Mouse (Mus musculus) gastrocnemius, postnatal 25 days (tissue): ENCODE data around the gene Prx. TPM values are rescaled to one million over a fixed set of nuclear protein-coding genes. Genes with fewer than 3 reads are reported as not detected.

Experiments
- DNase-seq: peaks from one replicate; pipeline ENCODE4 v3.0.0; 2022
- long read RNA-seq, 2 experiments: library from polyadenylated mRNA; stranded (forward); transcript quantifications; one replicate each; pipeline ENCODE4 v2.0.0; 2021
- total RNA-seq, 2 experiments: library from RNA; stranded (reverse); gene quantifications; 1 replicate in 1 of 2; 2 replicates in 1 of 2; pipeline ENCODE4 v1.2.3; 2021

Gene Prx
- 10 to 100 TPM; 11.6 to 13.0 TPM for total RNA-seq
- long read RNA-seq, experiment 1, full-length matches to known transcripts = 1 of 9 reads
- long read RNA-seq, experiment 1, partial matches to known transcripts = 1 of 9 reads
- long read RNA-seq, experiment 1, other reads (novel, unspliced or antisense) = 7 of 9 reads
- long read RNA-seq, experiment 2, full-length matches to known transcripts = 1 of 1 reads
- long read RNA-seq, experiment 2, partial matches to known transcripts = 0 of 1 reads
- long read RNA-seq, experiment 2, other reads (novel, unspliced or antisense) = 0 of 1 reads

DNA sequence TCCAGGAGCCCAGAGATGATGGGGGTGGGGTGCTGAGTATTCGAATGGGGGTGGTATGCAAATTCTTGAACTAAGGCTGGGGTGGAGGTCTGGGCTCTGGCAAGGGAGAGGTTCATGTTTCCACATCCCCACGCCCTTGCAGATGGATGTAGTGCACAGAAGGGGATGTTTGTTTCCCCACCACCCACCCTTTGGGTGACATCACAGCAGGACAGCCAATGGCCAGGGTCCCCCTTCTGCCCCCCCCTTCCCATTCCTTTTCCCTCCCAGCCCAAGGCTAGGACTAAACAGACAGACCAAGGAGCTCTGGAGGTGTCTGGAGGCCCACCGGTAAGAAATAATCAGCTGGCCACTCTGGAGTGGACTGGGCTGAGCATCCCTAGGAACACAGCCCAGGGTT is at the start of gene Prx:
Gene Prx (plus strand): TSS at position 289 of the 400 bp plus-strand sequence.
- DNase-seq = no peak

DNA sequence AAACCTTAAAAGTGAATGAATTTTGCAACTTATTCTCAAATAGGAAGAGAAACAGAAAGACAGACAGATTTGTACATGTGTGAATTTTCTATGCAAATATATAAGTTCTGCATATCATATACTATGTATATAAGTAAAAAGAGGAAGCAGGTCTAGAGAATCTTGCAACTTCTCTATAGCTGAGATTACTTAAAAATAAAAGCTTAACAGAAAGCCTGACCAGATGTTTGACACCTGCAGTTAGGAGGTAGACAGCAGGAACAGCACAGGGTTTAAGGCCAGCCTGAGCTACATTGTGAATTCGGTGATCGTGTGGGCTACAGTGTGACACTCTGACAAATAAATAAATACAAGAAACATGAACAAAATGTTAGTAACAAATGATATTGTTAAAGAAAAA is 47.8 kb upstream of the Prx start:
- no peak for DNase-seq

DNA sequence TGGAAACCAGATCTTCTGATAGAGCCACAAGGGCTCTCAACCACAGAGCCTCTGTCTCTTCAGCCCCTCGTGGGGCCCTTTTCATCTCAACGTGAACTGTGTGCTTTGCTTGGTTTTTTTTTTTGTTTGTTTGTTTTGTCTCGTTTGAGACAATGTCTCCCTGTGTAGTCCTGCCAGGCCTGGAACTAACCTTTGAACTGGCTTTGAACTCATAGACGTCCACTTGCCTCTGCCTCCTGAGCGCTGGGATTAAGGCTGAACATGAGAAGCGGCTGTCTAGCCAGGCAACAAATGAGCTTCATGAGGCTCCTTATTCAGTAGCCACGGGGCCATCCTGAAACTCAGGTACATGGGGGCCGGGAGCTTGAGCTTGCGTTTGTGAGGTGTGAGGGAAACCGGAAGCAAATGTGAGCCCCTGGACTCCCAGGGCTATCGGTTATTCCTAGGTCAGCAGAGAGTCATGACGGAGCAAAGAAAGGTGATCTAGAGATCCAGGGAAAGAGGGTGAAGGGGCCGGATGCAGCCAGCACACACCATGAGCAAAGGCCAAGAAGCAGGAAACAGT is 46.8 kb upstream of the Prx start:
- no peak for DNase-seq

DNA sequence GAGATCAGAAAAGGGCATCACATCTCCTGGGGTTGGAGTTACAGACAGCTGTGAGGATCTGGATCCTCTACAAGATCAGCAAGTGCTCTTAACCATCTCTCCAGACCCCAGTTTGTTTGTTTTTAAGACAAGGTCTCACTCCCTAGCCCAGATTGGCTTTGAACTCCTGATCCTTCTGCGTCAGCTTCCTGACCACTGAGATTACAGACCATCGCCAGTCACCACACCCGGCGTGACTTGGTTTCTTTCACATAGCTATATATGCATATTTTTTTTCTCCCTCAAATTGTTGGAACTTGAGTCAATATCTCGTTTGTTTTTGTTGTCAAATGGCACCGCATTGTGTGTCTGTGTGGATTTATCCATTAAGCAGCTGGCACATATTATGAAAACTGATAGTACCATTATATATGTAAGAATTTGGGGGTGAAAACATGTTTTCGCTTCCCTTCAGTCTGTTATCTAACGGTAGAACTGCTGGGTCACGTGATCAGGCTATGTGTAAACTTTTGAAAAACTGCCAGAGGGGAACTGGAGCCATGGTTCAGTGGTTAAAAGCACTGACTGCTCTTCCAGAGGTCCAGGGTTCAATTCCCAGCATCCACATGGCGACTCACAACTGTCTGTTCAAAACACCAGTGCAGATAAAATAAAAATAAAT is 44.5 kb upstream of the Prx start:
- DNase-seq = no peak

DNA sequence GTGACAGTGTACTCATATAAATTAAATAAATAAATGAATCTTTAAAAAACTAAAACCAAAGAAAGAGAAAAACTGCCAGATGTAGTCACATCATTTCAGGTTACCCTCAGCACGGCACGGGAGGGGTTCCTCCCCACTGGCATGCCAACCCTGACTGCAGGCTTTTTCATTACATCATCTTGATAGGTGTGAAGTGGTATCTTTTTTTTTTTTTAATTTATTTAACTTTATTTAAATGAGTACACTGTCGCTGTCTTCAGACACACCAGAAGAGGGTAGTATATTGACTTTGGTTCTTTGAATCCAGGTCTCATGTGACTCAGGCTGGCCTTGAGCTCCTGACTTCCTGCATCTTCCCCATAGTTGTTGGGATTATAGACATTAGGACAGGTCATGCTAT is 43.9 kb upstream of the Prx start:
- DNase-seq = no peak

DNA sequence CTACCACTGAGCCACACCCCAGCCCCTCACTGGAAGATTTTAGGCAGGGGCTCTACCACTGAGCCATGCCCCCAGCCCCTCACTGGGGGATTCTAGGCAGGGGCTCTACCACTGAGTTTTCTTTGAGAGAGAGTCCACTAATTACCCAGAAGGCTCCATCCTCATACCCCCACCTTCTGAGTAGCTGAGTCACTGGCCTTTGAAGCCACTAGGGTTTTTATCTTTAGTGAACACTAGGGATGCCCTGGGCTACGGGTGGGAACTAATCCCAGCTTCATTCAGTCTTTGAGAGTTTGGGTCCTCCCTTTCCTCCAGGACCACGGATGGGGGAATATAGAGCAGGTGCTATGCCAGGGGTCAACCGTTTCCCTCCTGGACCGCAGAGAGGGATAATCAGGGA is 40.5 kb upstream of the Prx start:
- no peak for DNase-seq

DNA sequence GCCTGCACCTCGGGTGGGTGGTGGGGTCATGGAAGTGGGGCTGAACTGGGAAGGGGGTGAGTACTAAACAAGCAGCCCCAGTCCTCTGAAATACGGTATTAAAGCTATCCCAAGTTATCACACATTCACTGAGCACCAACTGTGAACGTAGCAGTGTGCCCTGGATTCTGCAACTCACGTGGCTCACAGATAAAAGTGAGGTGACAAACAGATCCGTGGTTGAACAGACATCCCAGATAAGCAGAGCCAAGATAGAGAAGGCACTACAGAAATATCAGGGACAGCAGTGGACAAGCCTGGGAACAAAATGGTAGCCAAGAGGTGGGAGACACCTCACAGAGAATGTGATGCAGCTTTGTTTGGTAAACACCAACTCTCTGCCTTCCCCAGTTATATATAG is 39.5 kb upstream of the Prx start:
- no peak for DNase-seq

DNA sequence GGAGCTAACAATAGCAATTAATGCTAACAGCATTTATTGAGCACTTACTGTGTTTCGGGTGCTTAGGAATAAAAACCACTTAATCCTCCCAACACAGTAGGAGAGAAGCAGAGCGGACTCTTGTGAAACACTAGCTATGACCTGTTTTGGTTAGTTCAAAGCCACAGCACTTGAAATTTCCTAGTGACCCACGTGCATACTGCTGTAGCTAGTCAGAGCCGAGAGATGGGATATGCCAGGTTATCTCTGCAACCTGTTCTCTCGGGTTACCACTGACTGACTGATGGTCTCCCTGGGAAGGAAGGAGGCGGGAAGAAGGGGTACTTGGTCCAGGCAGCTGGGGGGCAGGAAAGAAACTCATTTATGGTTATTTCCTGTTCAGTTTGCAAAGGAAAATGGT is 38.6 kb upstream of the Prx start:
- DNase-seq = no peak

DNA sequence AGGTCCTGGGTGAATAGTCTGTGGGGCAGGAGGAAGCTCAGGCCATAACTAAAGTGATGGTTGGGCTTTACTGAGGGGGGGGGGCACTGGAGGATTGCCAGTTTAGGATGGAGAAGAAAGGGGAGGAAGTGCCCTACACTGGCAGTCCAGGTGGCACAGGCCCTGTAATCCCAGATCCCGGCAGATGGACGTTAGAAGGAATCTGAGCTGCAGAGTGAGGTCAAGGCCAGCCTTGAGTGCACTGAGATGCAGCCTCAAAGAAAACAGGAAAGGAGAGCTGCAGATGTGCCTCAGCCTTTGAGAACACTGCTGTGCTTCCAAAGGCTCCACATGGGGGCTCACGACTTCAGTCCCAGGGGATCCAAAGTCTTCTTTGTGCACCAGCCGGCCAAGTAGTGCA is 31.5 kb upstream of the Prx start:
- DNase-seq = no peak

DNA sequence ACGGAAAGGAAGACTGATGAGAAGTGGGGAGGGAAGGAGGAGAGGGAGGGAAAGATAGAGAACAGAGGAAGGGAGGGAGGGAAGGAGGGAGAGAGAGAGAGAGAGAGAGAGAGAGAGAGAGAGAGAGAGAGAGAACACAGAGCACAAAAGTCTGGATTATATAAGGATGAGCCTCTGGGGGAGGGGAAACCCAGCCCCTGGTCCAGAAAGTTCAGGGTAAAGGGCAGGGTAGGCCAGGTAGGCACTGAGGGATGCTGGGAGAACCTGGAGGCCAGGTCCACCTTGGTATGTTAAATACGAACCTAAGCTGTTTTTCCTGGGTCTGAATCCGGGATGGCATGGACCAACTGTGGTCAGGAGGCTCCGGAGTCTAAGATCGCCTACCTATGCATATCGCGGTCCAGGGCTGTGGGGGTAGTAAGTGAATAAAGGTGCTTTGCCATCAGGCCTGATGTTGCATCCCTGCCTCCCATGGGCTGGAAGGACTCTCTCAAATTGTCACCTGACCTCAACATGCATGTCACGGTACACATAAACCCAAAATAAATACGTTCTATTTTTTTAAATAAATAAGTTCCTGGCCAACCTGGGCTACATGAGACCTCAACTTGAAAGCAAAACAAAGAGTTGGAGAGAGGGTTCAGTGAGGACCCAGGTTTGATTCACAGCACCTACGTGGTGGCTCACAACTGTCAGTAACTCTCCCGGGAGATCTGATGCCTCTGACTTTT is 27.6 kb upstream of the Prx start:
- no peak for DNase-seq

DNA sequence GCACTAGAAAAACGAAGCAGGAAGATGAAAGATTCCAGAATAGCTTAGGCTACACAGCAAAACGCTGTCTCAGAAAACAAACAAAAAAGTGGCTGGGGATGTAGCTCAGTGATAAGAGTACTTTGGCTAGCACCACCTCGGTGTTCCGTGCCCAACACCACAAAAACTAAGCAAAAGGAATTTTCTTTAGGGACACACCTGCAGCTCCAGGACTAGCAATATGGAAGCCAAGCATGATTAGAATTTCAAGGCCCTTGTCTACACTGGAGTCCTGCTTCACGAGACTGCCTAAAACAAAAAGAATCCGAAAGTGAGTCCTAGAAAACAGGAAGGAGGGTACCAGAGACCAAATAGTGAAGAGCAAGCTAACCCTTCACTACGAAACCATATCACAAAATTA is 26.5 kb upstream of the Prx start:
- no peak for DNase-seq

DNA sequence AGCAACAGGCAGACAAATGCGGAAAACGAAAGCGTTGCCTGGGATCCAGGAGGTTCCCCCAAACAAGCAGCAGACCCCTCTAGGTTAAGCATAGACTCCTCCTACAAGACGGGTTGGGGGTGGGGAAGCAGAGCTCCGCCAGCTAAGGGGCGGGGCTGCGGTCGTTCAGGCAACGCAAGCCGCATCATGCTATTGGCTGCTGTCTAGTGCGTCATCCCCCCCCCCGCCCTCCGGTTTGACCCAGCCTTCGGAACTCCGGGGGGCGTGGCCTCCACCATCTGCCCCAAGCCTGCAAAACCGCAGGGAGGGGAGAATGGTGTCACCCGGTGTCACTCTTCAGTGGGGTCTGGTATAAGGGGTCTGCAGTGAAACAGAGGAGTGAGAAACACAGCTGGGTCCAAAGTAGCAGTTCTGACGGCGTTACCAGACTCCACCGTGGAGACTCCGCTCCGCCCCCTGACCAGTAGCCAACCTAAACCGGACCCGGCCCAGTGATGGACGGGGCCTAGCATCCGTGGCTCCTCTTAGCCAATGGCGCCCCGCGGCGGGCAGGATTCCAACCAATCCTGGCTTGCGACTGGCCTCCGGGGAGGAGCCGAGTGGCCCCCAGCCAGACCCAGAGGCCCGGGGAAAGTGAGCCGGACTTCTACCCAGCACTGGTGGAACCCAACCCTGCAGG is 25.8 kb upstream of the Prx start, which contains the start of gene Sertad3:
Gene Sertad3 (plus strand): TSS at position 613 of the 679 bp plus-strand sequence.
- DNase-seq = peak; percentile 99

DNA sequence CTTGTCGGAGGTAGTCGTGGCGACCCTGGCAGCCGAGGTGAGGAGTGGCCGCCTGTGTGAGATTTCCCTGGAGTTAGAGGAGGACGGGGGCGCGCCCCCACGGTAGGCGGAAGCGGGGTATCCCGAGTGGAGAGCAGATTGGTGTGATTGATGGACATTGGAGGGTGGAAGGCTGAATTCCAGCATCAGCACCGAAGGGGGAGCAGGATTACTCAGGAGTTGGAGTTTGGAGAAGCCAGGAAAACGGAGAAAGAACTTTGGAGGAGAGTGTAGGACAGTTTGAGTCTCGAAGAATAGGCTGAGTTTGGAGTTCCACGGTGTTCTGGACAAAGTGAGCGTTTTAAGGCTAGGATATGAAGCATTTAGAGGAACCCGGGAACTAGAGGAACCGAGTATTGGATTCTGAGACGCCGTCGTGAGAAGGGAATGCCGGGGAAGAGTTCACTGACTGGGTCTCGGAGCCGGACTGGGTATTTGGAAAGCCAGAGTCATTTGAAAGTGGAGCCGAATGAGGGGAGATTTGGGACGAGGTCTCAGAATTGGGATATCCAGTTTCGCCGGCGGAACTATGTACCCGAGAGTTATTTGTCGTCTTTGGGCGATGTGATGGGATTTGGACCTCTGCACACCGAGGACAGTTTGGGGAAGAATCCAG is 25.2 kb upstream of the Prx start:
- no peak for DNase-seq

DNA sequence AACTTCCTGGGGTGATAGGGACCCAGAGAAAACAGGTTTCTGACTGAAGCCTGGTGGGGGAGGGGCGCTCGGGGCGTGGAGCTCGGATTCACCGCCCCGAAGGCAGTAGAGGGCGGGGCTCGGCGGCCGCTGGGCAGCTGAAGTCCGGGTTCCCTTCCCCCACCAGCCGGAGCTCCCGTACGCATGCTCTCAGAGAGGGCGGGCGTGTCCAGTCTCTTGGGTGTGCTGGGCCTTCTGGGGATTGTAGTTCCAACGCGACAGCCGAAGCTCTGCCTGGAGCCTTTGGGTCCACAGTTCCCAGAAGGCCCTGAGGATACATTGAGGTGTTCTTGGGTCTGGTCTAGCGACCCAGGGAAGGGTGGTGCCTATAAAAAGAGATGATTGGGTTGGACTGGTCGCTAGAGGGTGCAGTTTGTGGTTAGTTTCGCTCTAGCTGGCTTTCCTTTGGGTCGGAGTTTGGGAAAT is 24.6 kb upstream of the Prx start:
- peak; percentile 98 for DNase-seq

DNA sequence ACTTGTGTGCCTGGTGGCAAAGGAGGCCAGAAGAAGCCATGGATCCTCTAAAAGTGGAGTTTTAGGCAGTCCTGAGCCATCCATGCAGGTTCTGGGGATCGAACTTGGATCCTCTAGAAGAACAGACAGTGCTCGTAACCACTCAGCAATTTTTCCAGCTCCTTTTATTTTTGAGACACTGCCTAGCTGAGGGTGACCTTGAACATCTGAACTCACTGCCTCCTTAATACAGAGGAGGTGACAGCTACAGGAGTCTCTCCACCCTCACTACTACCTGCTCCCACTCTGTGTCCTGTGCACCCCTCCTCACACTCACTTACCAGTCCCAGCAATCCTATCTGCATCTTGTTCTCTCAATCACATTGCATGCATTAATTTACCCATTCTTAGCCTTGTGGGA is 23.5 kb upstream of the Prx start:
- DNase-seq = no peak

DNA sequence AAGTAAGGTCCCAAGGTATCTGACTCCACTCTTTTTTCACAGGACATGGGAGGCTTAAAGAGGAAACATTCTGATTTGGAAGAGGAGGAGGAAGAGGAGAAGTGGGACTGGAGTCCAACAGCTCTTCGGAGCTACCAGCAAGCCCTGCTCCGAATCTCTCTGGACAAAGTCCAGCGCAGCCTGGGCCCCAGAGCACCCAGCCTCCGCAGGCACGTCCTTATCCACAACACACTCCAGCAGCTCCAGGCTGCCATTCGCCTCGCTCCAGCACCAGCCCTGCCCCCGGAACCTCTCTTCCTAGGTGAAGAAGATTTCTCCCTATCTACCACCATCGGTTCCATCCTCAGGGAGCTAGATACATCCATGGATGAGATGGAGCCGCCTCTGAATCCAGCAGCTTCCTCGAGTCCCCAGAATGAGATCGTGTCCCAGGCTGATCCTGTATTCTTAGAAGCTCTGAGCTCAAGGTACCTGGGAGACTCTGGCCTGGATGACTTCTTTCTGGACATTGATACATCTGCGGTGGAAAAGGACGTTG is 23.0 kb upstream of the Prx start:
- no peak for DNase-seq

DNA sequence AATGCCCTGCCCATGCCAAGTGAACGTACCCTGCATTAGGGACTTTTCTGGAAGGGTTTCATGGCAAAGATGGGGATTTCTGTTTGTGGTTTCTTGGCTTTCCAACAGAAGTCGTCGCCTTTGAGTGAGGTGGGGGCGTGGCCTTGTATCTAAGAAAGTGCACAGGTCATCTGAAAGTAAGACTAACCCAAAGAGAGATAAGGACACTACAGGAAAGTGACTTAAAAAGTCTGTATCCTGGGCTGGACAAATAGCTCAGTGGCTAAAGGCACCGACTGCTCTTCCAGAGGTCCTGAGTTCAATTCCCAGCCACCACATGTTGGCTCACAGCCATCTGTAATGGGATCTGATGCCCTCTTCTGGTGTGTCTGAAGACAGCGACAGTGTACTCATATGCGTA is 20.6 kb upstream of the Prx start:
- no peak for DNase-seq

DNA sequence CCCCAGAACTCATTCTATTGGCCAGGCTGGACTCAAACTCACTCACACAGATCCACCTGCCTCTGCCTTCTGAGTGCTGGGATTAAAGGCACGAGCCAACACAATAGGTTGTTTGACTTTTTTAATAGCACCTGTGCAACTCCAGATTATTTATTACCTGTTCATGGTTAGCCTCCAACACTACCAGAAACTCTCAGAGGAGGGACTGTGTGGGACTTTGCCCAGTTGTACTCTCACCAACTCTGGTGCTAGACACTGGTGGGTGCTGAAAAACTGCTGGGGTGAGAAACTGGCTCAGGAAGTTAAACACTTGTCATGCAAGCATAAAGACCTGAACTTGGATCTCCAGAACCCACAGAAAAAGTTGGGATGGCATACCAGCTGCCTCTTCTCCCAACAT is 19.4 kb upstream of the Prx start:
- no peak for DNase-seq

DNA sequence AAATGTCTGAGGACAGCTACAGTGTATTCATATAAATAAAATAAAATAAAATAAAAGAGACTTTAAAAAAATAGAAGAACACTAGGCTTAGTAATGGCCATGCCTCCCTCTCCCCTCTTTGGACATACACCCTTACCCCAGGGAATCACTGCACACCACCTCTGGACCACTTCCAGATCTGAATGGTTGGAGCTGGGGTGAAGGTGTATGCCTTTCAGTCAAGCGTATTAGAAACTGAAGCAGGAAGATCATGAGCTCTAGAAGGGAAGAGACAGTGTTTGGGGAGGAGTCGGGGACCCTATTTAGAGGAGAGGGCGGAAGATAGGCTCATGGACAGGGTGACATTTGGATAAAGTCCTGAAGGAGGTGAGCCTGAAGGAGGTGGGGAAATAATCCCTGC is 18.6 kb upstream of the Prx start:
- DNase-seq = no peak

DNA sequence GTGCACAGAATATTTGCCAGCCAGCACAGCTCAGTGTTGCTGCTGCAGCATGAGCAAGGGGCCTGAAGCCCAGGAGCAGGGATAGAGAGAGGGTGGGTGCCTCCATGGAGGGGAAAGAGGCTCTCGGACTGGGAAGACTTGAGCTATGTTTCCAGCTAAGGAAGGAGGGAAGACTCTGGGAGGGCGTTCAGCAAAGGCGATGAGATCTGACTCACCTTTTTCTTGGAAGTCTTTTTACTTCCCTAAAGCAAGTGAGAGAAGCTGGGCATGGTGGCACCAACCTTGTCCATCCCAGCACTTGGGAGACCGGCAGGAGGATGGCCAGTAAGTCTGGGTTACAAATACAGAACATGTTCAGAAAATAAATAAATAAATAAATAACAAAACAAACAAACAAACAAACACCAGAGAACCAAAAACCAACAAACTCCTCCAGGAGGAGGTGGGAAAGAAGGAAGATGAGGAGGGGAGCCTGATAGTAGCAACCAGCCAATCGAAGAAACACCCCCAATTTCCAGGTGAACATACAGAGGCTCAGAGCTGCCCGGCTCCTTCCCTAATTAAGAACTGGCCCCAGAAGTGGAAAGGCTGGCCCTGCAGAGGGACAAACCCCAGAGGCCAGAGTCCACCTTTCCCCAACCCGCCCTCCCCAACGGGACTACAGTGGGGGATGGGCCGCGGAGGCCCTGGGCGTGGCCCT is 18.0 kb upstream of the Prx start:
- no peak for DNase-seq

DNA sequence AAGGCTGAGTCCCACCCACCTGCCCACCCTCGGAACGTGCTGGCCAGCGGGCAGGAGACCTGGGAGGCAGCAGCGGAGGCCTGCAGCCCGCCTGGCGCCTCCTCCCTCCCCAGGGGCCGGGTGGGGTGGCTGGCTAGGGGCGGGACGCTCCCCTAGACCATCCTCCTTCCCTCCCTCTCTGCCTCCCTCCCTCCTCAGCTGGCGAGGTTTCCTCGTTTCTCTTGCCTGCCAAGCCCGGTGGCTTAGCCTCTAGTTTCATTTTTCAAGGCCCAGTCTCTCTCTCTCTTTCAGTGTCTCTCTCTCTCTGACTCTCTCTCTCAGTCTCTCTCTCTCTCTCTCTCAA is 17.5 kb upstream of the Prx start:
- DNase-seq = peak; percentile 97
